Mouse (Mus musculus): Measurements from ENCODE around the gene Gm3415.

DNA sequence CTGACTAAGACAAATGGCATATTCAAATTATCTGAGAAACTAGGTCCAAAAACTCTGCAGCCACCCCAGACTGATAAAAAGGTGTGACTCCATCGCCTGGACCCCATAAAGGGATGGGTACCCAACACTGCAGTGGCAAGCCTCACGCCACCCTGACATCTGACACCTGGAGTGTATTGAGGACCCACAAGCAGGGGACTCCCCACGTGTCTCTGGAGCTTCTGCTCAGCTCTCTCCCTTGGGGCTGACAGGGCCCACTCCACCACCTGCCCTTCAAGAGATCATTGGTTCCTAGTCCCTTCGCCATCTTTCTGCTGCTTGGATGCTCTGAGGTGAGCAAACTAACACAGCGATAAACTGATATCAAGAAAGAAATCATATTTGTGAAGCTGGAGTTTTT lies 51.9 kb downstream of the Gm3415 start:
- TF ChIP-seq CTCF (IDR thresholded peaks at IDR 0.05; ENCODE audit: borderline replicate concordance, insufficient read depth, low read depth, low read length) (no peak), POLR2A (IDR thresholded peaks at IDR 0.05; ENCODE audit: borderline replicate concordance, insufficient read depth, low read length) (no peak)

All from cerebellum, adult 2 months (tissue).